Mouse (Mus musculus) neural tube, embryonic 11.5 days (tissue): ENCODE measurements around the gene Gm20388. TPM values are rescaled to one million over a fixed set of nuclear protein-coding genes. Genes with fewer than 3 reads are reported as not detected.

Experiments used
- ATAC-seq: fragments of 200-750 bp; cut with Nextera tagmentation; 2 replicates; pipeline ENCODE4 v1.8.0; 2017; ENCODE audit warnings: moderate number of reproducible peaks, mild to moderate bottlenecking, moderate TSS enrichment, moderate library complexity; ENCODE audit not compliant: insufficient read depth, low FRiP score, low TSS enrichment
- DNase-seq: peaks from one replicate; pipeline ENCODE4 v3.0.0-alpha.2; 2015; ENCODE audit warnings: low spot score
- H3K27ac ChIP-seq: fragments of 300-500 bp; sonication (generic); 2 replicates; pipeline ENCODE4 v1.5.1; 2014; ENCODE audit warnings: low read depth, mild to moderate bottlenecking, low read length
- H3K27me3 ChIP-seq: fragments of 300-500 bp; sonication (generic); 2 replicates; pipeline ENCODE4 v1.6.1; 2014; ENCODE audit warnings: mild to moderate bottlenecking, low read length, mixed read lengths; ENCODE audit not compliant: control insufficient read depth, insufficient read depth
- H3K36me3 ChIP-seq: fragments of 300-500 bp; sonication (generic); 2 replicates; pipeline ENCODE4 v1.6.1; 2014; ENCODE audit warnings: mild to moderate bottlenecking, low read length, moderate library complexity, mixed read lengths; ENCODE audit not compliant: control insufficient read depth, insufficient read depth
- H3K4me1 ChIP-seq: fragments of 300-500 bp; sonication (generic); 2 replicates; pipeline ENCODE4 v1.6.1; 2014; ENCODE audit warnings: low read length, mixed read lengths; ENCODE audit not compliant: control insufficient read depth, insufficient read depth
- H3K4me2 ChIP-seq: fragments of 300-500 bp; sonication (generic); 2 replicates; pipeline ENCODE4 v1.6.1; 2014; ENCODE audit warnings: low read depth, mild to moderate bottlenecking, moderate library complexity
- H3K4me3 ChIP-seq: fragments of 300-500 bp; sonication (generic); 2 replicates; pipeline ENCODE4 v1.5.1; 2014; ENCODE audit warnings: low read depth, low read length
- H3K9ac ChIP-seq: fragments of 300-500 bp; sonication (generic); 2 replicates; pipeline ENCODE4 v1.6.1; 2014; ENCODE audit warnings: mild to moderate bottlenecking, low read length
- H3K9me3 ChIP-seq: fragments of 300-500 bp; sonication (generic); 2 replicates; pipeline ENCODE4 v1.6.1; 2016; ENCODE audit warnings: low read length; ENCODE audit not compliant: control insufficient read depth
- WGBS: fragments of 180-500 bp; shearing (Covaris S2); extraction: QIAGEN DNeasy Blood & Tissue Kit; methylation state at CpG from one replicate; pipeline ENCODE4 v1.1.7; 2014; 5-methylcytosine and 5-hydroxymethylcytosine counted together
- polyA plus RNA-seq: library from polyadenylated mRNA; unstranded; fragments of >200 nt; fragmentation: Nextera tagmentation; extraction: Ambion mirVana; gene quantifications from 2 replicates; pipeline ENCODE4 v1.2.1, GENCODE M21; 2014

Gene Gm20388
- polyA plus RNA-seq, 1 experiment from 2014 or later, result not detected

DNA sequence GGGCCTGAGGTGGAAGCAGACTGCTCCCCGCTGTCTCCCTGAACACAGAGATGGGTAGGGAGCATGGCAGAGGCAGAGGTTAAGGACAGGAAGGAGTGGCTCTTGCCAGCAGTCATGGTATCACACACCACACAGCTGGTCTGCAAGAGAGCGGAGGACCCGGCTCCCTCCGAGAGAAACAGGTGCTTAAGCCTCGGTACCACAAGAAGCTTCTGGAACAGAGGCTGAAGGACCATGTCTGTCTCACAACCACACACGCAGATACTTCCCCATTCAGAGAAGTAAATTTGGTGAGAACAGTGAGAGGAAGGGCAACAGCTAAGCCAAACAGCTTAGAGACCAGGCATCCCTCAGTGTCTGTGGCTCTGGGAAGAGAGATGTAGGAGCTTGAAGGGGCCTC lies 2000.8 kb downstream of the Gm20388 start:
- no peak overlapping the region for H3K4me3 ChIP-seq
- H3K9me3 ChIP-seq, result no peaks in the 10 kb centered on the region
- H3K27me3 ChIP-seq, result no peaks in the 10 kb centered on the region
- ATAC-seq, result no peak
- 93% methylated on average over 6 of the region's 6 CpGs for WGBS
- H3K9ac ChIP-seq, result no peak overlapping the region
- H3K36me3 ChIP-seq, result no peaks in the 10 kb centered on the region
- H3K27ac ChIP-seq, result no peak overlapping the region
- no peak for DNase-seq
- H3K4me2 ChIP-seq, result no peak overlapping the region
- peaks cover 5% of the 10 kb centered on the region; the same call in 1 of the 2 replicates for H3K4me1 ChIP-seq

DNA sequence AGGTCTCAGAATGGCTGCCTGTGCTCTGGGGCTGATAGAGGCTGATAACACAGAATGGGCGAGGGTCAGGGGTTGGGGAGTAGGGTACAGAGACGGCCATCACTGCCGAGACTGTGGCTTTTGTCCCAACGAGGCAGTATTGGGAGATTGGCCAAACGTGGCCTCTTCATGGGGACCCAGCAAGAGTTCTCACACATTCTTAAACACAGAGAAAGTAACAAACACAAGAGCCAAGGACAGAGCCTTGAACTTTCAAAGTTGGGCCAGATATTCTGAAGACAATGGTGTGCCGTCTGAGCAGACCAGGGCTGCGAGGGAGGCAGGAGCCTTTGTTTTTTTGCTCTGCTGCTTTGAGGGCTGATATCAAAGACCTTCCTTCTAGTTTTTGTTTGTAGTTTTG lies 2001.3 kb downstream of the Gm20388 start:
- H3K4me2 ChIP-seq, result no peak overlapping the region
- peaks cover 3% of the 10 kb centered on the region; the same call in 1 of the 2 replicates for H3K4me1 ChIP-seq
- no peak overlapping the region for H3K4me3 ChIP-seq
- WGBS, result 72% methylated on average over 7 of the region's 7 CpGs
- no peak for ATAC-seq
- no peak overlapping the region for H3K9ac ChIP-seq
- no peaks in the 10 kb centered on the region for H3K27me3 ChIP-seq
- no peaks in the 10 kb centered on the region for H3K9me3 ChIP-seq
- no peak for DNase-seq
- no peaks in the 10 kb centered on the region for H3K36me3 ChIP-seq
- H3K27ac ChIP-seq, result no peak overlapping the region

DNA sequence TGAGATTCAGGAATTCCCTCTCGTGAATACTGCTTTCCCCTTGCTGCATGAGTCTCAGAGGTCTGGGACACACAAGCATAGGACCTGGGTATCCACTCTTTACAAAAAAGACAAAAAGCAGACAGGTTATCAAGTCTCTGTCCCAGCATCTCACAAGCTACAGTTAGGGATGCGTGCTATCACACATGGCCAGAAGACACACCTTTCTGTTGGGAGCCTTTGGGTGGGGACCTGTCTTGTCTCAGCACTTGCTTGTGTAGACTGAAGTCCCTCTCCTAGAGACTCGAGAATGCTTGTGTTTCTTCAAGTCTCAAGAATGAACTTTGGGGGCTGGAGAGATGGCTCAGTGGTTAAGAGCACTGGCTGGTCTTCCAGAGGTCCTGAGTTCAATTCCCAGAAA lies 2002.2 kb downstream of the Gm20388 start:
- Histone ChIP-seq H3K27ac (no peak overlapping the region), H3K9me3 (no peaks in the 10 kb centered on the region), H3K4me2 (no peak overlapping the region), H3K4me1 (peaks cover 3% of the 10 kb centered on the region; the same call in 1 of the 2 replicates), H3K9ac (no peak overlapping the region), H3K4me3 (no peak overlapping the region), H3K36me3 (no peaks in the 10 kb centered on the region), H3K27me3 (no peaks in the 10 kb centered on the region)
- no peak for ATAC-seq
- no peak for DNase-seq
- 74% methylated on average over 3 of the region's 3 CpGs for WGBS

- whole genome bisulfite sequencing, result 83% methylated on average over 8 of the region's 8 CpGs
- Histone ChIP-seq H3K27ac (no peak overlapping the region), H3K36me3 (no peaks in the 10 kb centered on the region), H3K4me2 (no peak overlapping the region), H3K4me3 (no peak overlapping the region), H3K9ac (no peak overlapping the region), H3K4me1 (no peaks in the 10 kb centered on the region), H3K27me3 (no peaks in the 10 kb centered on the region), H3K9me3 (no peaks in the 10 kb centered on the region)
- no peak for DNase-seq
- no peak for ATAC-seq
These were observed 2002.7 kb downstream of the Gm20388 start for GRCm38 (mm10) chr8:121913378-121913777.

GRCm38 (mm10) chr8:121919158-121919557 lies 2008.5 kb downstream of the Gm20388 start:
- Histone ChIP-seq H3K9me3 (no peaks in the 10 kb centered on the region), H3K36me3 (no peaks in the 10 kb centered on the region), H3K27ac (no peak overlapping the region), H3K4me3 (no peak overlapping the region), H3K4me2 (no peak overlapping the region), H3K27me3 (no peaks in the 10 kb centered on the region), H3K9ac (no peak overlapping the region), H3K4me1 (no peaks in the 10 kb centered on the region)
- ATAC-seq (no peak), DNase-seq (no peak)
- 50% methylated on average over 4 of the region's 4 CpGs for WGBS

DNA sequence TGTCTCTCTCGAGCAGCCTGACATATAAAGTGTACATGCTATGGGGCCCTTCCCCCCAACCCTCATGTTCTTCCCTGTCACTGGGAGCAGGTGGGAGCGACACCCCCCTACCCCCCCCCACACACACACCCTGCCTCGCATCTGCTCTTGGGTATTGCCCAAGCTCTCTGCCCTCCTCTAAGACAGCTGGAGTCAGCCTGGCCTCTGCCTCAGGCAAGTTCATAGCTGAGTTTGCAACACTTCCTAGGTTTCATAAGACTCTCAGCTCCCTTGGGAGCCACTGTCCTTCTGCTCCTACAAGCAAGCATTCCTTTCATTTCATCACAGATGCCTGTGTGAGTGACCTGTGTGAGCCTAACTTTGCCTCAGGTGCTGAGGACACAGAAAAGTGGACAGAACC lies 2009.1 kb downstream of the Gm20388 start:
- DNase-seq, result no peak

DNA sequence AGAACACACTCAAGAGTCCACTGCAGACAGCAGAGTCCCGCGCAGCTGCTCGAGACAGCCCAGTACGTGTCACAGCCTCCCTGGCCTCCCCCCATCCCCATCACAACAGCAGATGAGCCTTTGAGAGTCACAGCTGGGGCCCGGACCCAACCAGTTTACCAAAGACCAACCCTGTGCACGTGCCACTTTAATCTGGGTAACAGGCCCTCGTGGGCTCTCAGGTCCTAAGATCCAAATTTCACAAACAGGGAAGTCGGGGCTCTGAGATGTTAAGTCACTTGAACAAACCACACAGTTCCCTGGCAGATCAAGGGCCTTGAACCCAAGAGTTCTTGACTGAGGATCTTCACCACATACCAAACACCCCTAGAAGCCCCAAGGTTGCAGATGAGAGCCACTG lies 2010.9 kb downstream of the Gm20388 start:
- H3K4me3 ChIP-seq, result no peak overlapping the region
- DNase-seq (no peak), ATAC-seq (no peak)
- no peak overlapping the region for H3K9ac ChIP-seq
- no peaks in the 10 kb centered on the region for H3K4me1 ChIP-seq
- no peak overlapping the region for H3K4me2 ChIP-seq
- no peaks in the 10 kb centered on the region for H3K27me3 ChIP-seq
- no peaks in the 10 kb centered on the region for H3K36me3 ChIP-seq
- WGBS, result 62% methylated on average over 8 of the region's 8 CpGs
- no peaks in the 10 kb centered on the region for H3K9me3 ChIP-seq
- H3K27ac ChIP-seq, result no peak overlapping the region

More for the DNA sequence above, 2009.1 kb downstream of the Gm20388 start:
- Histone ChIP-seq H3K4me2 (no peak overlapping the region), H3K4me1 (no peaks in the 10 kb centered on the region), H3K36me3 (no peaks in the 10 kb centered on the region), H3K27me3 (no peaks in the 10 kb centered on the region), H3K9me3 (no peaks in the 10 kb centered on the region), H3K9ac (no peak overlapping the region), H3K4me3 (no peak overlapping the region), H3K27ac (no peak overlapping the region)
- 38% methylated on average over 3 of the region's 3 CpGs for WGBS
- no peak for ATAC-seq

GRCm38 (mm10) chr8:121922101-121922500 lies 2011.5 kb downstream of the Gm20388 start:
- Histone ChIP-seq H3K27ac (no peak overlapping the region), H3K4me2 (no peak overlapping the region), H3K9me3 (no peaks in the 10 kb centered on the region), H3K4me1 (no peaks in the 10 kb centered on the region), H3K36me3 (no peaks in the 10 kb centered on the region), H3K9ac (no peak overlapping the region), H3K27me3 (no peaks in the 10 kb centered on the region), H3K4me3 (no peak overlapping the region)
- DNase-seq (no peak), ATAC-seq (no peak)
- 56% methylated on average over 8 of the region's 8 CpGs for WGBS

DNA sequence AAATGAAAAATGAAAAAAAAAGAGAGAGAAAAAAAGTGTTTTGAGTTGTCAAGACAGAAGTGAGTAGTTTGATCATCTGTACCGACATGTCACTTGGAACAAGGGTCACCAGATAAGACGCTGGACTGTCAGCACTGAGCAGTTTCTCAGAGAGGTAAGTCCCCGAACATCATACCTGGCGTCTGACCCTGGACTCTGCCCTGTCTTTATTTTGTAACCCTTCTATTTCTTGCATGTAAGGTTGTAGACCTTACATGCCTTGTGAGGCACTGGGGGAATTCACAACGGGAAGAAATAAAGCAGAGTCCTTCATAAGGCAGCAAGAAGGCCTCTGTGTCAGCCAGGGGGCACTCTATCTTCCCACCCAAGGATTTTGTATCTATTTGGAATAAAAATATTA lies 2014.0 kb downstream of the Gm20388 start:
- no peak overlapping the region for H3K9ac ChIP-seq
- H3K4me3 ChIP-seq, result no peak overlapping the region
- H3K4me1 ChIP-seq, result no peaks in the 10 kb centered on the region
- no peak for ATAC-seq
- no peak for DNase-seq
- 88% methylated on average over 5 of the region's 5 CpGs for WGBS
- H3K27ac ChIP-seq, result no peak overlapping the region
- H3K9me3 ChIP-seq, result no peaks in the 10 kb centered on the region
- no peaks in the 10 kb centered on the region for H3K36me3 ChIP-seq
- H3K27me3 ChIP-seq, result no peaks in the 10 kb centered on the region
- H3K4me2 ChIP-seq, result no peak overlapping the region
